Mouse (Mus musculus): Measurements from ENCODE around the gene Itga1. TPM values are rescaled to one million over a fixed set of nuclear protein-coding genes. Genes with fewer than 3 reads are reported as not detected.

Itga1 gene
- polyA plus RNA-seq, 1 experiment from 2014 or later, result 3.6 TPM

DNA sequence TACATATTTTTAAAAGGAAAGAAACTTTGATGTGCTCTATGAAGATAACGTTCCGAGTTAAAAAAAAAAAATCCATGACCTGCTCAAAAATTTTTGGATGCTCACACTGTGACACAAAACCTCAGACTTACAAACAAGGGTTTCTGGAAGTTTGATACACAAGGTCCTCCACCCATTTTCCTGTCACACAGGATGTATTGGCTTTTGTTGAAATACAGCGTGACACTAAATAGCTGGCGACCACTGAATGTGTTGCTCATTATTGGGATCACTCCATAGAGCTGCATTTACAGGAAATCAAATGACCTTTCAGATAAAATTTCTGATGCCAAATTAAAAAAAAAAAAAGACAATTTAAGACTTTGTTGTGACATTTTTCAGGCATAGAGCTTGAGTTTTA is 23.4 kb upstream of the Itga1 start:
- Histone ChIP-seq H3K27me3 (no peaks in the 10 kb centered on the region), H3K9me3 (no peaks in the 10 kb centered on the region), H3K4me2 (no peak overlapping the region), H3K4me1 (no peaks in the 10 kb centered on the region), H3K27ac (no peak overlapping the region), H3K4me3 (no peak overlapping the region), H3K9ac (no peak overlapping the region), H3K36me3 (no peaks in the 10 kb centered on the region)
- WGBS, result 85% methylated on average over 4 of the region's 4 CpGs
- ATAC-seq (ENCODE audit: insufficient number of reproducible peaks, insufficient read depth, low FRiP score, low TSS enrichment, low read depth), result no peak

DNA sequence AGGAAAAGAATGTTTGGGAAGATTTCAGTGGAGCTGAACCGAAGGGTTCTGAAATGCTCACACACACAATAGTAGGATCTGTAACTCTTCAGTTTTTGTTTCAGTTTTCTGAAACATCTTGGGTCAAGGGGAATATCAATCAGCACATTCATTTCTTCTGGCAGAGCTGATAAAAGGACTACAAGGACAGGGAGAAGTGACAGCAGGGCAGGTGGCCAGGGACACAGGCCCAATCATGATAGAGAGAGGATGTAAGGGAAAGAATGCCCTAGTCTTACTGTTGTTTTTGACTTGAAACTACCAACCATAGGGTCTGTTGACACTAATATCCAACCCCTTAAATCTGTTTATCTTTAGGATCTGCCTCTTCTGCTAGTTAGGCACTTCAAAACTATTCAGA is 22.8 kb upstream of the Itga1 start:
- no peak overlapping the region for H3K27ac ChIP-seq
- ATAC-seq (ENCODE audit: insufficient number of reproducible peaks, insufficient read depth, low FRiP score, low TSS enrichment, low read depth), result no peak
- no peak overlapping the region for H3K9ac ChIP-seq
- H3K4me3 ChIP-seq, result no peak overlapping the region
- H3K36me3 ChIP-seq, result no peaks in the 10 kb centered on the region
- H3K4me2 ChIP-seq, result no peak overlapping the region
- 82% methylated on average over 1 of the region's 1 CpGs for WGBS
- no peaks in the 10 kb centered on the region for H3K9me3 ChIP-seq
- H3K27me3 ChIP-seq, result no peaks in the 10 kb centered on the region
- H3K4me1 ChIP-seq, result no peaks in the 10 kb centered on the region

GRCm38 (mm10) chr13:115118756-115119155 is 17.0 kb upstream of the Itga1 start:
- no peaks in the 10 kb centered on the region for H3K9me3 ChIP-seq
- WGBS, result 65% methylated on average over 5 of the region's 5 CpGs
- ATAC-seq (ENCODE audit: insufficient number of reproducible peaks, insufficient read depth, low FRiP score, low TSS enrichment, low read depth), result no peak
- no peaks in the 10 kb centered on the region for H3K4me1 ChIP-seq
- H3K9ac ChIP-seq, result no peak overlapping the region
- no peak overlapping the region for H3K4me2 ChIP-seq
- no peak overlapping the region for H3K4me3 ChIP-seq
- H3K27me3 ChIP-seq, result no peaks in the 10 kb centered on the region
- no peak overlapping the region for H3K27ac ChIP-seq
- no peaks in the 10 kb centered on the region for H3K36me3 ChIP-seq

DNA sequence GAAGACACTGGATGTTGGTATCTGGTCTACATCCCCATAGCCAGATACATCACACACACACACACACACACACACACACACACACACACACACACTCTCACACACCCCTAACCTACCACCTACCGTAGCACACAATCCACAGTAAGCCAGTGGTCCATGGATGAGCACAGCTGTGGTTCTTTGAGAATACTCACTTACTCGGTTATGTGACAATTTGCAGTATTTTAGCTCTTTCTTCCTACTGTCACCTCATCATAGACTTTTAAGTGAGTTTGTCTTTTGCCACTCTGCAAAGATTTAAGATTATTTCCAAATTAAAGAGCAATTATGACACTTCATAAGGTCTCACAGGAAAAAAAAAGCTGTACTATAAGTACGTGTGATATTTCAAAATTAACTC is 16.4 kb upstream of the Itga1 start:
- no peaks in the 10 kb centered on the region for H3K27me3 ChIP-seq
- no peak overlapping the region for H3K4me2 ChIP-seq
- no peak overlapping the region for H3K9ac ChIP-seq
- 86% methylated on average over 3 of the region's 3 CpGs for WGBS
- no peaks in the 10 kb centered on the region for H3K36me3 ChIP-seq
- no peaks in the 10 kb centered on the region for H3K4me1 ChIP-seq
- H3K4me3 ChIP-seq, result no peak overlapping the region
- H3K9me3 ChIP-seq, result no peaks in the 10 kb centered on the region
- ATAC-seq (ENCODE audit: insufficient number of reproducible peaks, insufficient read depth, low FRiP score, low TSS enrichment, low read depth), result no peak
- H3K27ac ChIP-seq, result no peak overlapping the region

DNA sequence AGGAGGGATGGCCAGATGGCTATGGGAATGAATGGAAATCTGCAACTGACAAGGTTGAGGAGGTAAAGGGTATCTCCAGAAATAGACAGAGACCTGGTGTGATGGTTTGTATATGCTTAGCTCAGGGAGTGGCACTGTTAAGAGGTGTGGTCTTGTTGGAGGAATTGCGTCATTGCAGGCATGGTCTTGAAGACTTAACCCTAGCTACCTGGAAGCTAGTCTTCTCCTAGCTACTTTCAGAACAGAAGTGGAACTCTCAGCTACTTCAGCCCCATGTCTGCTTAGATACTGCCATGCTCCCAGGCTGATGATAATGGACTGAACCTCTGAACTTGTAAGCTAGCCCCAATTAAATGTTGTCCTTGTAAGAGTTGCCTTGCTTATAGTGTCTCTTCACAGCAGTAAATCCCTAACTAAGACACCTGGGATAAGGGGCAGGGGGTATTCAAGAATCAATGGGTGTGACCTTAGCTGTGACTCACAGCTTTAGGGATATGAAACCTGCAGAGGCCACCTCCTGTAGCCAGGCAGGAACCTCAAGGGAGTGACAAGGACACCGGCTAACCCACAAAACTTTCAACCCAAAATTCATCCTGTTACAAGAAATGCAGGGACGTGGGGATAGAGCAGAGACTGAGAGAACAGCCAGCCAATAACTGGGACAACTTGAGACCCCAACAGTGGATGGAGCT is 15.3 kb upstream of the Itga1 start:
- no peaks in the 10 kb centered on the region for H3K9me3 ChIP-seq
- WGBS, result 83% methylated on average over 3 of the region's 3 CpGs
- no peak overlapping the region for H3K9ac ChIP-seq
- no peak overlapping the region for H3K27ac ChIP-seq
- no peak for ATAC-seq (ENCODE audit: insufficient number of reproducible peaks, insufficient read depth, low FRiP score, low TSS enrichment, low read depth)
- H3K4me2 ChIP-seq, result no peak overlapping the region
- H3K27me3 ChIP-seq, result no peaks in the 10 kb centered on the region
- no peaks in the 10 kb centered on the region for H3K4me1 ChIP-seq
- no peak overlapping the region for H3K4me3 ChIP-seq
- no peaks in the 10 kb centered on the region for H3K36me3 ChIP-seq

DNA sequence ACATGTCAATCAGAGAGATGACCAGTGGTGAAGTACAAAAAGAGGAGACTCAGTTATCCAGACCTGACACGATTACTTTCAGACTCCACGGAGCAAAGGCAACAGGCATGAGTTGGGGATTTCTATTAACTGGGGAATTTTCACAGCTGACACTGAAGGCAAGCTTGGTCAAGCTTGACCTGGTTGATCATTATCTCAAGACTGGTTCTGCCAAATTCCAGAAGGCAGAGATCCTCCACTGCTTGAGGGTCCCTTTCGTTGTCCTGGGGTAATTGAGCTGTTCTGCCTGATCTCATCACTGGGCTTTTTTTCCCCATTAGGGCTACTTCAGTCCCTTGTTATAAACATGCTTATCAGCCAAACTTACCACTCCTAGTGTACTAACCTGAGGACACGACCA is 7.9 kb upstream of the Itga1 start:
- H3K4me1 ChIP-seq, result no peaks in the 10 kb centered on the region
- H3K9ac ChIP-seq, result no peak overlapping the region
- H3K4me2 ChIP-seq, result no peak overlapping the region
- ATAC-seq (ENCODE audit: insufficient number of reproducible peaks, insufficient read depth, low FRiP score, low TSS enrichment, low read depth), result no peak
- no peaks in the 10 kb centered on the region for H3K9me3 ChIP-seq
- no peak overlapping the region for H3K27ac ChIP-seq
- no peaks in the 10 kb centered on the region for H3K27me3 ChIP-seq
- no peak overlapping the region for H3K4me3 ChIP-seq
- no peaks in the 10 kb centered on the region for H3K36me3 ChIP-seq
- 72% methylated on average over 4 of the region's 4 CpGs for WGBS

GRCm38 (mm10) chr13:115107436-115107835 is 5.7 kb upstream of the Itga1 start:
- ATAC-seq (ENCODE audit: insufficient number of reproducible peaks, insufficient read depth, low FRiP score, low TSS enrichment, low read depth), result no peak
- WGBS, result 71% methylated on average over 8 of the region's 8 CpGs
- Histone ChIP-seq H3K4me2 (no peak overlapping the region), H3K4me1 (no peaks in the 10 kb centered on the region), H3K9ac (no peak overlapping the region), H3K36me3 (no peaks in the 10 kb centered on the region), H3K4me3 (no peak overlapping the region), H3K9me3 (no peaks in the 10 kb centered on the region), H3K27me3 (no peaks in the 10 kb centered on the region), H3K27ac (no peak overlapping the region)

DNA sequence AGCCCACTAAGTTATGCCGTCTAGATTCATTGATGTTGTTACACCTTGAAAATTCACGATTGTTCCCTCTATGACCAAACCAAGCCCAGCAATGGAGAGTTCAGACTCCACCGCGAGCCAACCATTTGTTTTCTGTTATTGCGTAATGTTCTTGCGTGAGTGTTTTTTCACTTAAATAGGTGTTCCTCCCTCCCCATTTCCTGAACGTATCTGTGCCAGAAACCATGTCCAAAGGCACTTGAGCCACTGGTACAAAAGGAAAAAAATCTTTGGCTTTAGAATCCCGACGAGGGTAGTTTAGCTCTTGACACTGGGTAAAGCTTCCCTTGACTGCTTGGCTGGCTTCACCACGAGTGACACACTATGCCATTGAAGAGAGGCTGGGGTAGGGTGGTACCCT is 4.4 kb upstream of the Itga1 start:
- Histone ChIP-seq H3K27ac (no peak overlapping the region), H3K36me3 (no peaks in the 10 kb centered on the region), H3K9ac (no peak overlapping the region), H3K9me3 (no peaks in the 10 kb centered on the region), H3K27me3 (peaks cover 9% of the 10 kb centered on the region), H3K4me3 (no peak overlapping the region), H3K4me2 (no peak overlapping the region), H3K4me1 (peaks cover 9% of the 10 kb centered on the region; the same call in 1 of the 2 replicates)
- WGBS, result 77% methylated on average over 10 of the region's 10 CpGs
- ATAC-seq (ENCODE audit: insufficient number of reproducible peaks, insufficient read depth, low FRiP score, low TSS enrichment, low read depth), result no peak

DNA sequence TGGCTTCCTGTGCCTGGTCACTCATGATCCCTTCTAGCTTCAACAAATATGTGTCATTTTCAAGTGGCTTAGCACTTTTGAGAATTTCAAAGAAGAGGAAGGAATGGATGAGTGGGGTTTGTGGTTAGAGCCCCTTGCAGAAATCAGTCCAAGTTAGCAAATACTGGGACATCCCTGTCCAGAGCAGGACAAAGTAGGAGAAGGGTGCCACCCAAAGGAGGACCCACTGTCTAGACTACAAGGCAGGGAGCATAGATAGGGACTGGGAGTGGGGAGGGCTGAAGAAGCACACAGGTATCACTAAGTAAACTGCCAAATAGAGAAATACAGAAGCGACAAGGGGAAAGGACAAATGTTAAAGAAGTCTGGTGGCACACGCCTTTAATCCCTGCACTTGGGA is 990 bp upstream of the Itga1 start:
- Histone ChIP-seq H3K4me1 (peaks cover 12% of the 10 kb centered on the region; the same call in 1 of the 2 replicates), H3K9ac (no peak overlapping the region), H3K36me3 (no peaks in the 10 kb centered on the region), H3K27me3 (peaks cover 26% of the 10 kb centered on the region), H3K4me3 (no peak overlapping the region), H3K9me3 (no peaks in the 10 kb centered on the region), H3K4me2 (no peak overlapping the region), H3K27ac (no peak overlapping the region)
- ATAC-seq (ENCODE audit: insufficient number of reproducible peaks, insufficient read depth, low FRiP score, low TSS enrichment, low read depth), result no peak
- 97% methylated on average over 2 of the region's 2 CpGs for WGBS

GRCm38 (mm10) chr13:115100381-115101177 is 1.2 kb downstream of the Itga1 start:
- H3K27ac ChIP-seq, result no peak overlapping the region
- ATAC-seq (ENCODE audit: insufficient number of reproducible peaks, insufficient read depth, low FRiP score, low TSS enrichment, low read depth), result no peak
- H3K4me3 ChIP-seq, result peak overlapping the region; percentile 56
- peaks cover 12% of the 10 kb centered on the region; the same call in 1 of the 2 replicates for H3K4me1 ChIP-seq
- 30% methylated on average over 11 of the region's 11 CpGs for WGBS
- H3K9me3 ChIP-seq, result no peaks in the 10 kb centered on the region
- H3K4me2 ChIP-seq, result peak overlapping the region; percentile 98
- peak overlapping the region; percentile 73; the same call in 1 of the 2 replicates for H3K9ac ChIP-seq
- H3K36me3 ChIP-seq, result no peaks in the 10 kb centered on the region
- peaks cover 26% of the 10 kb centered on the region for H3K27me3 ChIP-seq

- Histone ChIP-seq H3K4me3 (no peak overlapping the region), H3K36me3 (no peaks in the 10 kb centered on the region), H3K9me3 (no peaks in the 10 kb centered on the region), H3K27ac (no peak overlapping the region), H3K27me3 (peaks cover 26% of the 10 kb centered on the region), H3K4me1 (peaks cover 12% of the 10 kb centered on the region; the same call in 1 of the 2 replicates), H3K9ac (no peak overlapping the region), H3K4me2 (no peak overlapping the region)
- WGBS, result 84% methylated on average over 9 of the region's 9 CpGs
- ATAC-seq (ENCODE audit: insufficient number of reproducible peaks, insufficient read depth, low FRiP score, low TSS enrichment, low read depth), result no peak
Observed at GRCm38 (mm10) chr13:115099381-115099780, 2.4 kb downstream of the Itga1 start.

GRCm38 (mm10) chr13:115098227-115098626 is 3.5 kb downstream of the Itga1 start:
- no peak overlapping the region for H3K9ac ChIP-seq
- peaks cover 26% of the 10 kb centered on the region for H3K27me3 ChIP-seq
- H3K4me3 ChIP-seq, result no peak overlapping the region
- no peaks in the 10 kb centered on the region for H3K9me3 ChIP-seq
- ATAC-seq (ENCODE audit: insufficient number of reproducible peaks, insufficient read depth, low FRiP score, low TSS enrichment, low read depth), result no peak
- no peak overlapping the region for H3K4me2 ChIP-seq
- H3K36me3 ChIP-seq, result no peaks in the 10 kb centered on the region
- peaks cover 12% of the 10 kb centered on the region; the same call in 1 of the 2 replicates for H3K4me1 ChIP-seq
- no peak overlapping the region for H3K27ac ChIP-seq
- WGBS, result 74% methylated on average over 3 of the region's 3 CpGs

Measured in embryonic facial prominence, embryonic 13.5 days (tissue).